Mouse (Mus musculus): ENCODE measurements around the gene Snd1. TPM values are rescaled to one million over a fixed set of nuclear protein-coding genes. Genes with fewer than 3 reads are reported as not detected.

The Snd1 gene
- polyA plus RNA-seq, 1 experiment from 2014 or later = 79.3 TPM

- Histone ChIP-seq H3K9ac (ENCODE audit: low read depth, low read length) (no peak overlapping the region), H3K27ac (no peak overlapping the region), H3K27me3 (ENCODE audit: insufficient read depth, low read length) (no peaks in the 10 kb centered on the region), H3K4me3 (replicated peaks; ENCODE audit: low read depth, low read length) (no peak overlapping the region), H3K9me3 (replicated peaks; ENCODE audit: low read length) (no peaks in the 10 kb centered on the region), H3K4me2 (ENCODE audit: low read length) (no peak overlapping the region), H3K36me3 (ENCODE audit: insufficient read depth, low read length) (no peaks in the 10 kb centered on the region), H3K4me1 (replicated peaks; ENCODE audit: insufficient read depth, low read length) (peaks cover 12% of the 10 kb centered on the region)
- no peak for ATAC-seq (replicated peaks; ENCODE audit: low FRiP score, low read depth)
- DNase-seq (ENCODE audit: low spot score) = no peak
- TF ChIP-seq CTCF (IDR thresholded peaks at IDR 0.05; ENCODE audit: low read depth) = no peak
- 95% methylated on average over 7 of the region's 7 CpGs for WGBS
Observed at GRCm38 (mm10) chr6:28745864-28746263, 270.9 kb downstream of the Snd1 start.

GRCm38 (mm10) chr6:28747025-28747424, 272.1 kb downstream of the Snd1 start:
- H3K4me2 ChIP-seq (ENCODE audit: low read length) = no peak overlapping the region
- ATAC-seq (replicated peaks; ENCODE audit: low FRiP score, low read depth) (no peak), DNase-seq (ENCODE audit: low spot score) (no peak)
- no peaks in the 10 kb centered on the region for H3K27me3 ChIP-seq (ENCODE audit: insufficient read depth, low read length)
- WGBS = 96% methylated on average over 5 of the region's 5 CpGs
- TF ChIP-seq CTCF (IDR thresholded peaks at IDR 0.05; ENCODE audit: low read depth) = no peak
- H3K9me3 ChIP-seq (replicated peaks; ENCODE audit: low read length) = no peaks in the 10 kb centered on the region
- H3K36me3 ChIP-seq (ENCODE audit: insufficient read depth, low read length) = no peaks in the 10 kb centered on the region
- no peak overlapping the region for H3K4me3 ChIP-seq (replicated peaks; ENCODE audit: low read depth, low read length)
- H3K4me1 ChIP-seq (replicated peaks; ENCODE audit: insufficient read depth, low read length) = peaks cover 15% of the 10 kb centered on the region
- H3K9ac ChIP-seq (ENCODE audit: low read depth, low read length) = no peak overlapping the region
- no peak overlapping the region for H3K27ac ChIP-seq

GRCm38 (mm10) chr6:28747931-28748670, 273.2 kb downstream of the Snd1 start:
- H3K4me2 ChIP-seq (ENCODE audit: low read length) = no peak overlapping the region
- H3K9me3 ChIP-seq (replicated peaks; ENCODE audit: low read length) = no peaks in the 10 kb centered on the region
- no peak overlapping the region for H3K4me3 ChIP-seq (replicated peaks; ENCODE audit: low read depth, low read length)
- no peak overlapping the region for H3K9ac ChIP-seq (ENCODE audit: low read depth, low read length)
- H3K27ac ChIP-seq = 0 out of 2 replicates have a peak overlapping the region, but pooled peaks have one; percentile 48
- no peaks in the 10 kb centered on the region for H3K27me3 ChIP-seq (ENCODE audit: insufficient read depth, low read length)
- H3K4me1 ChIP-seq (replicated peaks; ENCODE audit: insufficient read depth, low read length) = peaks cover 15% of the 10 kb centered on the region
- ATAC-seq (replicated peaks; ENCODE audit: low FRiP score, low read depth) (peak; percentile 84), DNase-seq (ENCODE audit: low spot score) (peak; percentile 53)
- WGBS = 44% methylated on average over 14 of the region's 14 CpGs
- H3K36me3 ChIP-seq (ENCODE audit: insufficient read depth, low read length) = no peaks in the 10 kb centered on the region
- no peak for TF ChIP-seq CTCF (IDR thresholded peaks at IDR 0.05; ENCODE audit: low read depth)

GRCm38 (mm10) chr6:28749224-28749623, 274.3 kb downstream of the Snd1 start:
- Histone ChIP-seq H3K4me2 (ENCODE audit: low read length) (no peak overlapping the region), H3K4me3 (replicated peaks; ENCODE audit: low read depth, low read length) (no peak overlapping the region), H3K27me3 (ENCODE audit: insufficient read depth, low read length) (no peaks in the 10 kb centered on the region), H3K36me3 (ENCODE audit: insufficient read depth, low read length) (no peaks in the 10 kb centered on the region), H3K9ac (ENCODE audit: low read depth, low read length) (no peak overlapping the region), H3K4me1 (replicated peaks; ENCODE audit: insufficient read depth, low read length) (peaks cover 15% of the 10 kb centered on the region), H3K9me3 (replicated peaks; ENCODE audit: low read length) (no peaks in the 10 kb centered on the region), H3K27ac (no peak overlapping the region)
- DNase-seq (ENCODE audit: low spot score) (no peak), ATAC-seq (replicated peaks; ENCODE audit: low FRiP score, low read depth) (no peak)
- TF ChIP-seq CTCF (IDR thresholded peaks at IDR 0.05; ENCODE audit: low read depth) = no peak
- 82% methylated on average over 3 of the region's 3 CpGs for WGBS

- 56% methylated on average over 3 of the region's 3 CpGs for WGBS
- peaks cover 15% of the 10 kb centered on the region for H3K4me1 ChIP-seq (replicated peaks; ENCODE audit: insufficient read depth, low read length)
- H3K9ac ChIP-seq (ENCODE audit: low read depth, low read length) = no peak overlapping the region
- H3K4me2 ChIP-seq (ENCODE audit: low read length) = no peak overlapping the region
- TF ChIP-seq CTCF (IDR thresholded peaks at IDR 0.05; ENCODE audit: low read depth) = no peak
- H3K27ac ChIP-seq = no peak overlapping the region
- no peak for ATAC-seq (replicated peaks; ENCODE audit: low FRiP score, low read depth)
- H3K9me3 ChIP-seq (replicated peaks; ENCODE audit: low read length) = no peaks in the 10 kb centered on the region
- H3K27me3 ChIP-seq (ENCODE audit: insufficient read depth, low read length) = no peaks in the 10 kb centered on the region
- DNase-seq (ENCODE audit: low spot score) = no peak
- no peak overlapping the region for H3K4me3 ChIP-seq (replicated peaks; ENCODE audit: low read depth, low read length)
- no peaks in the 10 kb centered on the region for H3K36me3 ChIP-seq (ENCODE audit: insufficient read depth, low read length)
Observed at GRCm38 (mm10) chr6:28751186-28751585, 276.2 kb downstream of the Snd1 start.

- no peaks in the 10 kb centered on the region for H3K27me3 ChIP-seq (ENCODE audit: insufficient read depth, low read length)
- no peak overlapping the region for H3K4me3 ChIP-seq (replicated peaks; ENCODE audit: low read depth, low read length)
- ATAC-seq (replicated peaks; ENCODE audit: low FRiP score, low read depth) (no peak), DNase-seq (ENCODE audit: low spot score) (no peak)
- H3K36me3 ChIP-seq (ENCODE audit: insufficient read depth, low read length) = no peaks in the 10 kb centered on the region
- no peaks in the 10 kb centered on the region for H3K9me3 ChIP-seq (replicated peaks; ENCODE audit: low read length)
- TF ChIP-seq CTCF (IDR thresholded peaks at IDR 0.05; ENCODE audit: low read depth) = no peak
- no peak overlapping the region for H3K4me2 ChIP-seq (ENCODE audit: low read length)
- no peak overlapping the region for H3K27ac ChIP-seq
- WGBS = 99% methylated on average over 5 of the region's 5 CpGs
- peaks cover 9% of the 10 kb centered on the region for H3K4me1 ChIP-seq (replicated peaks; ENCODE audit: insufficient read depth, low read length)
- H3K9ac ChIP-seq (ENCODE audit: low read depth, low read length) = no peak overlapping the region
Observed at GRCm38 (mm10) chr6:28753217-28753616, 278.3 kb downstream of the Snd1 start.

All from kidney, postnatal 0 days (tissue).